Mouse (Mus musculus): ENCODE results near the gene Sirt7.

DNA sequence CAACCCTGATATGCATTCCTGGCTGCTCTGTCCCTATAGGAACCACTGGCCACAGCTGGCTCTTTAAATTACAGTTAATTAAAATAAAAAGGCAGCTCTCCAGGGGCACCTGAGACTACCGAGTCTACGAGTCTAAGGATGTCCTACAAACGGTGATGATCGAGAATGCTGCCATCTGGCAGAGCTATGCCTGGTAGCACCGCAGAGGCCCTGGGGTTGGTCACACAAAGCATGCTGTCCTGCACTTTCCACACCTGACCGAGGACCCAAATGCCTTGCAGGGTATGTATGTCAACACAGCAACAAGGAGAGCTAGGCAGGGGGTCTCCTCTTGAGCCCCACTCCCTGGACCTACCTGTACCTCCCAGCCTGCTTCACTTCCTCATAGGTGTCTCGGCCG lies 11.1 kb downstream of the Sirt7 start:
- TF ChIP-seq GATA1 (IDR thresholded peaks at IDR 0.05; ENCODE audit: low read length) (no peak), TAL1 (IDR thresholded peaks at IDR 0.05; ENCODE audit: low read length) (no peak)

Measured in erythroblast, embryonic 14.5 days (primary cell).